Mouse (Mus musculus): ENCODE results near the gene Gm9747.

DNA sequence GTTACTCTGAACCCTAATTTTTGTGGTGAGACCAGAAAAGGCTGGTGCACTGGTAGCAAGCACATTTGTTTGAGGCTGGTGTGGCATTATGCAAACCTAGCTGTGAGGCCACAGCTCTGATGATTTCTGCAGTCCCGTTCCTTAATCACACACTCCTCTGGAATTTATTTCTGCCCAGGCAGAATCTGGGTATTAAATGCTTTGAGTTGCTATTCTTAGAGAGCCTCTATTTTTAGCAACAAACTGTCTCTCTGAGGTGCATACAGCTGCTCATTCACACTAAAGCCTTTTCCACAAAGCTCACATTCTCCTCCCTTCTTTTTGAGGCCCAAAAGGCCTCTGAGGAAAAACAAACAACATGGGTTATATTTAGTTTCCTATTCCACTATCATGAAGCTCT lies 33.0 kb upstream of the Gm9747 start:
- TF ChIP-seq CTCF (IDR thresholded peaks at IDR 0.05; ENCODE audit: extremely low read depth, insufficient read depth, insufficient read length, insufficient replicate concordance), result no peak
- TF ChIP-seq POLR2A (IDR thresholded peaks at IDR 0.05; ENCODE audit: low read depth, low read length), result no peak

Data from spleen, adult 2 months (tissue).